In genomic region chr4:148495874-148496689, GRCm38 (mm10) we compare ENCODE assay signal across 1 mouse cellular context.
TF ChIP-seq lines count a peak whose summit lies in the region.

No protein-coding gene starts in this region.

TF ChIP-seq in MEL, 35 proteins besides CTCF, POLR2A, EP300 and RAD21 (continued from another document):
- TF ChIP-seq ZNF384 (IDR thresholded peaks at IDR 0.05; ENCODE audit: low read depth, low read length) (no peak), SMC3 (IDR thresholded peaks at IDR 0.05; ENCODE audit: low read depth, low read length) (no peak)
